Mouse (Mus musculus) midbrain, embryonic 13.5 days (tissue): ENCODE data around the gene Dnhd1. TPM values are rescaled to one million over a fixed set of nuclear protein-coding genes. Genes with fewer than 3 reads are reported as not detected.

Source experiments
- ATAC-seq: fragments of 200-750 bp; cut with Nextera tagmentation; 2 replicates; pipeline ENCODE4 v1.8.0; 2017; ENCODE audit warnings: mild to moderate bottlenecking, moderate TSS enrichment, moderate library complexity
- H3K27ac ChIP-seq: fragments of 300-500 bp; sonication (generic); 2 replicates; pipeline ENCODE4 v1.5.1; 2015; ENCODE audit warnings: inconsistent platforms, mild to moderate bottlenecking, moderate library complexity
- H3K27me3 ChIP-seq: fragments of 300-500 bp; sonication (generic); 2 replicates; pipeline ENCODE4 v1.6.1; 2015; ENCODE audit warnings: mild to moderate bottlenecking, inconsistent platforms
- H3K36me3 ChIP-seq: fragments of 300-500 bp; sonication (generic); 2 replicates; pipeline ENCODE4 v1.6.1; 2015; ENCODE audit warnings: mild to moderate bottlenecking, inconsistent platforms
- H3K4me1 ChIP-seq: fragments of 300-500 bp; sonication (generic); replicated peaks from 2 replicates; pipeline ENCODE4 v1.6.1; 2015; ENCODE audit warnings: inconsistent platforms
- H3K4me2 ChIP-seq: fragments of 300-500 bp; sonication (generic); replicated peaks from 2 replicates; pipeline ENCODE4 v1.6.1; 2015; ENCODE audit warnings: moderate library complexity, mild to moderate bottlenecking, inconsistent platforms
- H3K4me3 ChIP-seq: fragments of 300-500 bp; sonication (generic); replicated peaks from 2 replicates; pipeline ENCODE4 v1.5.1; 2015; ENCODE audit warnings: mild to moderate bottlenecking, inconsistent platforms
- H3K9ac ChIP-seq: fragments of 300-500 bp; sonication (generic); replicated peaks from 2 replicates; pipeline ENCODE4 v1.6.1; 2015; ENCODE audit warnings: mild to moderate bottlenecking, inconsistent platforms
- H3K9me3 ChIP-seq: fragments of 300-500 bp; sonication (generic); 2 replicates; pipeline ENCODE4 v1.6.1; 2016; ENCODE audit warnings: mild to moderate bottlenecking, inconsistent platforms
- WGBS: fragments of 180-500 bp; shearing (Covaris S2); methylation state at CpG from one replicate; pipeline ENCODE4 v1.1.7; 2015; 5-methylcytosine and 5-hydroxymethylcytosine counted together
- polyA plus RNA-seq: library from polyadenylated mRNA; unstranded; fragments of >200 nt; fragmentation: Nextera tagmentation; extraction: Ambion mirVana; gene quantifications from 2 replicates; pipeline ENCODE4 v1.2.1, GENCODE M21; 2015

The Dnhd1 gene
- polyA plus RNA-seq, 1 experiment from 2014 or later = 1.7 TPM

GRCm38 (mm10) chr7:105641936-105642335, 8.7 kb upstream of the Dnhd1 start:
- Histone ChIP-seq H3K4me2 (peak overlapping the region; percentile 98; the same call in 1 of the 2 replicates), H3K9ac (0 out of 2 replicates have a peak overlapping the region, but pooled peaks have one; percentile 87), H3K36me3 (peaks cover 21% of the 10 kb centered on the region), H3K9me3 (no peaks in the 10 kb centered on the region), H3K27me3 (no peaks in the 10 kb centered on the region), H3K27ac (no peak overlapping the region), H3K4me3 (no peak overlapping the region), H3K4me1 (peaks cover 29% of the 10 kb centered on the region)
- 91% methylated on average over 3 of the region's 3 CpGs for WGBS
- no peak for ATAC-seq

GRCm38 (mm10) chr7:105685541-105686197, 35.0 kb downstream of the Dnhd1 start:
- 0 out of 2 replicates have a peak overlapping the region, but pooled peaks have one; percentile 16 for H3K9ac ChIP-seq
- no peak overlapping the region for H3K27ac ChIP-seq
- 0 out of 2 replicates have a peak overlapping the region, but pooled peaks have one; percentile 7 for H3K4me3 ChIP-seq
- ATAC-seq = peak; percentile 79
- no peaks in the 10 kb centered on the region for H3K9me3 ChIP-seq
- H3K4me2 ChIP-seq = peak overlapping the region; percentile 33
- H3K4me1 ChIP-seq = 0 out of 2 replicates have a peak, but pooled peaks cover 4% of the 10 kb centered on the region
- no peaks in the 10 kb centered on the region for H3K27me3 ChIP-seq
- H3K36me3 ChIP-seq = no peaks in the 10 kb centered on the region
- WGBS = 13% methylated on average over 13 of the region's 13 CpGs

DNA sequence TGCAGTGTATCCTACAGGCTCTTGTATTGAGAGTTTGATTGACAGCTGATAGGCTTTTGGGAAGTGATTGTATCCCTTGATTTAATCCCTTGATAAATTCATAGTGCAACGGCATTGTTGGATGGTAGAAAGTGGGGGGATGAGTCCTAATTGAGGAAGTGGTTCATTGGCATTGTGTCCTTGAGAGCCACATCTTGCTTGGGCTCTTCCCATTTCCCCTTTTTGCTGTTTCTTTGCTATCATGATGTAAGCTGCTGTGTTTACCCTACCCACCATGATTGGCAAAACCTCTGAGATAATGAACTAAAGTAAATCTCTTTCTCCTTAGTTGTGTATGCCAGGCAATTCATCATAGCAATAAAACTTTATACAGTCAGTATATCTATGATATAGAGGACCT, 40.2 kb downstream of the Dnhd1 start:
- ATAC-seq = no peak
- Histone ChIP-seq H3K4me3 (no peak overlapping the region), H3K4me2 (no peak overlapping the region), H3K9me3 (no peaks in the 10 kb centered on the region), H3K9ac (no peak overlapping the region), H3K36me3 (no peaks in the 10 kb centered on the region), H3K27ac (no peak overlapping the region), H3K27me3 (no peaks in the 10 kb centered on the region), H3K4me1 (0 out of 2 replicates have a peak, but pooled peaks cover under 1% of the 10 kb centered on the region)
- WGBS = 76% methylated on average over 1 of the region's 1 CpGs

DNA sequence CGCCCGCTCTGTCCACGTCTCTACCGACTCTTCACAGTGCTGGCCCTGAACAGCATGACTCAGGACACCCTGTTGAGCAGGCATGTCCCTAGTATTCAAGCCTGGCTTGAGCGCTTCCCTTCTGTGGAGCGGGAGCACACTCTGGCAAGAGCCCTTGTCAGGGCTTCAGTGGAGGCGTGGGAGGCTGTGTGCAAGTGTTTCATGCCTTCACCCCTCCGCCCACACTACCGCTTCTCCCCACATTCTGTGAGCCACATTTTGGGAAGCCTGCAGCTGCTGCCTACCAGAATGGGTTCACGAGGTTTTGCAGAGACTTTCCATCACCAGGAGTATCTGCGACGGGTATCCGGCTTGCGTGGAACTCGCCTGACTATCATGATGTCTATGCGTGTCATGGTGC, 52.6 kb downstream of the Dnhd1 start:
- H3K9me3 ChIP-seq = no peaks in the 10 kb centered on the region
- no peak overlapping the region for H3K27ac ChIP-seq
- no peaks in the 10 kb centered on the region for H3K27me3 ChIP-seq
- no peaks in the 10 kb centered on the region for H3K36me3 ChIP-seq
- no peak for ATAC-seq
- H3K4me3 ChIP-seq = no peak overlapping the region
- no peak overlapping the region for H3K9ac ChIP-seq
- WGBS = 84% methylated on average over 16 of the region's 16 CpGs
- H3K4me1 ChIP-seq = no peaks in the 10 kb centered on the region
- H3K4me2 ChIP-seq = no peak overlapping the region

GRCm38 (mm10) chr7:105703816-105704215, 53.2 kb downstream of the Dnhd1 start:
- H3K27me3 ChIP-seq = no peaks in the 10 kb centered on the region
- H3K27ac ChIP-seq = no peak overlapping the region
- no peak overlapping the region for H3K4me2 ChIP-seq
- H3K36me3 ChIP-seq = no peaks in the 10 kb centered on the region
- WGBS = 90% methylated on average over 4 of the region's 4 CpGs
- no peak overlapping the region for H3K4me3 ChIP-seq
- H3K9me3 ChIP-seq = no peaks in the 10 kb centered on the region
- H3K9ac ChIP-seq = no peak overlapping the region
- no peaks in the 10 kb centered on the region for H3K4me1 ChIP-seq
- no peak for ATAC-seq

DNA sequence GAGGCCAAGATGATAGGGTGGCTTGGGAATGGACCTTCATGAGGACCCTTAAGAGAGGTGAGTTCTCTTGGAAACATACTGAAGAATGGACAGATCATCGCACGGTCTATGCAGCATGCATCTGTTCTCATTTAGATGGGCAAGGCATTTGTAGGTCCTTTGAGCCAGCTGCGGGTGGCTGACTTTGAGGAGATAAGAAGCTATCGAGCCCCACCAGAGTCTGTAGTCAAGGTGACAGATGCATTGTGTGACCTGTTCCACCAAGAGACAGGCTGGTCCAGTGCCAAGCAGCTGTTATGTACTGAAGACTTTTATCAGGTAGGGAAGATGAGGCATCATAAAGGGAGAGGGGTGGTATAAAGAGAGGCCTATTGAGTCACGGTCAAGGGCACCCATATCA, 58.1 kb downstream of the Dnhd1 start:
- no peak overlapping the region for H3K27ac ChIP-seq
- no peaks in the 10 kb centered on the region for H3K27me3 ChIP-seq
- H3K36me3 ChIP-seq = no peaks in the 10 kb centered on the region
- WGBS = 96% methylated on average over 5 of the region's 5 CpGs
- no peak overlapping the region for H3K4me2 ChIP-seq
- no peak overlapping the region for H3K4me3 ChIP-seq
- no peak for ATAC-seq
- no peaks in the 10 kb centered on the region for H3K9me3 ChIP-seq
- no peaks in the 10 kb centered on the region for H3K4me1 ChIP-seq
- no peak overlapping the region for H3K9ac ChIP-seq

- no peak overlapping the region for H3K4me2 ChIP-seq
- H3K27ac ChIP-seq = no peak overlapping the region
- H3K4me1 ChIP-seq = no peaks in the 10 kb centered on the region
- no peak overlapping the region for H3K4me3 ChIP-seq
- H3K36me3 ChIP-seq = no peaks in the 10 kb centered on the region
- no peaks in the 10 kb centered on the region for H3K27me3 ChIP-seq
- WGBS = 59% methylated on average over 3 of the region's 3 CpGs
- ATAC-seq = no peak
- H3K9ac ChIP-seq = no peak overlapping the region
- no peaks in the 10 kb centered on the region for H3K9me3 ChIP-seq
Measured at GRCm38 (mm10) chr7:105715366-105715765, 64.7 kb downstream of the Dnhd1 start.

GRCm38 (mm10) chr7:105721916-105722315, 71.3 kb downstream of the Dnhd1 start:
- H3K36me3 ChIP-seq = no peaks in the 10 kb centered on the region
- no peak overlapping the region for H3K27ac ChIP-seq
- no peak overlapping the region for H3K9ac ChIP-seq
- no peak overlapping the region for H3K4me2 ChIP-seq
- H3K9me3 ChIP-seq = no peaks in the 10 kb centered on the region
- no peak for ATAC-seq
- no peaks in the 10 kb centered on the region for H3K27me3 ChIP-seq
- 81% methylated on average over 2 of the region's 2 CpGs for WGBS
- no peak overlapping the region for H3K4me3 ChIP-seq
- peaks cover 3% of the 10 kb centered on the region for H3K4me1 ChIP-seq

- H3K9ac ChIP-seq = 0 out of 2 replicates have a peak overlapping the region, but pooled peaks have one; percentile 40
- 84% methylated on average over 4 of the region's 4 CpGs for WGBS
- no peak overlapping the region for H3K4me3 ChIP-seq
- H3K36me3 ChIP-seq = peaks cover 15% of the 10 kb centered on the region
- H3K4me1 ChIP-seq = peaks cover 17% of the 10 kb centered on the region
- H3K4me2 ChIP-seq = no peak overlapping the region
- no peaks in the 10 kb centered on the region for H3K9me3 ChIP-seq
- H3K27me3 ChIP-seq = no peaks in the 10 kb centered on the region
- ATAC-seq = peak; percentile 87
- H3K27ac ChIP-seq = no peak overlapping the region
Measured at GRCm38 (mm10) chr7:105726144-105726979, 75.7 kb downstream of the Dnhd1 start.

DNA sequence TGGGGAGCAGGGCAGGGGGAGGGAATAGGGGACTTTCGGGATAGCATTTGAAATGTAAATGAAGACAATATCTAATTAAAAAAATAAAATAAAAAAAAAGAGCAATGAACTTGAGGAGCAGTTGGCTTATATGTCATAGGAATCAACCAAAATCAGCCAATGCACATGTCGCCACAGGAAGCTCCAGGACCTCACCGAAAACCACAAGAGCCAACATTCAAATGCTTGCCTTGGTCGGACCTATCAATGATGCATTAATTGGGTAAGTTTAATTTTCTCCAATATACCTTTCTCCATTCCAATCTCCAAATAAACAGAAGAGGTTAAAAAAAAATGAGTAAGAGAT, 76.3 kb downstream of the Dnhd1 start:
- Histone ChIP-seq H3K4me3 (no peak overlapping the region), H3K36me3 (peaks cover 21% of the 10 kb centered on the region), H3K4me1 (peaks cover 17% of the 10 kb centered on the region), H3K27me3 (no peaks in the 10 kb centered on the region), H3K27ac (no peak overlapping the region), H3K9me3 (no peaks in the 10 kb centered on the region), H3K4me2 (no peak overlapping the region), H3K9ac (0 out of 2 replicates have a peak overlapping the region, but pooled peaks have one; percentile 40)
- WGBS = 90% methylated on average over 4 of the region's 4 CpGs
- ATAC-seq = no peak

DNA sequence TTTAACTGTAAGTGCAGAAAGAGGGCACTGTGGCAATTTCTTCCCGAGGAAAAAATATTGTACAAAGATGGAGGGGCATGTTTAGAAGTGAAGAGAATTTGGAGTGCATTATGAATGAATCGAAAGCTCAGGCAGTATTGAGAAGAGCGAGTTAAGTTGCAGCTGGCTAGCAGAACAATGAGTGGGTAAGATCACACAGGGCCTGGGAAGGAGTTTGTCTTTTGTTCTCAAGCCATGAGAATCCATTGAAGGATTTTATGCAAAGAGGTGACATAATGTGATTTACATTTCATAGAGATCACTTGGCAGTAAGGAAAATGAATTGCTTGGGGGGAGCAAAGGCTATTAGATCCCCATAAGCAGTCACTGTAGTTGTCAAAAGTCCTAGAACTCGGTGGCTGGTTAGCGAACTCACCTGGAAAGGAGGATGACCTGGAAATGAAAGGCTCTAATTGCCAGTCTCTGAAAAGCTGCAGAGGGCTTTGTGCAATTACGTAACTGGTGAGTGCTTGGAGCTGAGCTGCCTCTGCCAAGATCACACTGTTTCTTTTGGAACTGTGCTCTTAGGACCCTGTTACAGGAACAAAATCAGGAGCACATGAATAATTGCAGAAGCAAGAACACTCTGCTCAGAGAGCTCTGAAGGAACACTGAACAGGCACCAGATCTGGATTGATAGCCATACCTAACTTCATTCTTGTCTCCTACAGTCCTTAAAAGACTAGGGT, 78.2 kb downstream of the Dnhd1 start:
- Histone ChIP-seq H3K4me2 (no peak overlapping the region), H3K9me3 (no peaks in the 10 kb centered on the region), H3K27me3 (no peaks in the 10 kb centered on the region), H3K4me3 (no peak overlapping the region), H3K9ac (peak overlapping the region; percentile 37; the same call in 1 of the 2 replicates), H3K36me3 (peaks cover 40% of the 10 kb centered on the region), H3K4me1 (peaks cover 17% of the 10 kb centered on the region), H3K27ac (peak overlapping the region; percentile 45)
- ATAC-seq = peak; percentile 57; the same call in 1 of the 2 replicates
- 31% methylated on average over 6 of the region's 6 CpGs for WGBS

DNA sequence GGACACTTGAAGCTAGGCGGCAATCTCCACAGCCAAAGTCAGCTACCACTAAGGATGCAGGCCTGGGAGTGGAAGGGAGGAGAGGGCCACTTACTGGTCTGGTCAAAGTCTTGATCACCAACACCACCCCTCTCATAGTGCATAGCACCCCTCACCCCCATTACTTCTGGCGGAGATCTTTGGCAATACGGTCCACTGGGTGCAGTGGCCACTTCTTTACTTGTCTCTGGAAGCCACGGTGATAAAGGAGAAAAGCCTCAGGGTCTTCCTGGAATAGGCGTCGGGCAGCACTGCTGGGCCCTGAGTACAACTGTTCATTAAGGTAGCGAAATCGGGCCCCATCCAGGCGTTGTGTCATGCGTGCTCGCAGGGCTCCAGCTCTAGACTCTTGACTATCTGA, 83.2 kb downstream of the Dnhd1 start:
- no peak for ATAC-seq
- Histone ChIP-seq H3K9ac (no peak overlapping the region), H3K9me3 (no peaks in the 10 kb centered on the region), H3K36me3 (peaks cover 47% of the 10 kb centered on the region), H3K4me2 (no peak overlapping the region), H3K27ac (no peak overlapping the region), H3K27me3 (no peaks in the 10 kb centered on the region), H3K4me1 (peaks cover 40% of the 10 kb centered on the region), H3K4me3 (no peak overlapping the region)
- WGBS = 95% methylated on average over 11 of the region's 11 CpGs
